Mouse (Mus musculus) kidney, embryonic 14.5 days (tissue): ENCODE measurements around the gene Camta1. TPM values are rescaled to one million over a fixed set of nuclear protein-coding genes. Genes with fewer than 3 reads are reported as not detected.

Experiments
- ATAC-seq: fragments of 200-750 bp; cut with Nextera tagmentation; 2 replicates; pipeline ENCODE4 v1.8.0; 2017; ENCODE audit warnings: moderate number of reproducible peaks, mild to moderate bottlenecking, moderate TSS enrichment, moderate library complexity; ENCODE audit not compliant: low FRiP score, low TSS enrichment
- H3K27ac ChIP-seq: fragments of 300-500 bp; sonication (generic); 2 replicates; pipeline ENCODE4 v1.5.1; 2014; ENCODE audit warnings: low read depth, mild to moderate bottlenecking, low read length, moderate library complexity, mixed read lengths
- H3K27me3 ChIP-seq: fragments of 300-500 bp; sonication (generic); 2 replicates; pipeline ENCODE4 v1.6.1; 2014; ENCODE audit warnings: mild to moderate bottlenecking, low read length; ENCODE audit not compliant: control insufficient read depth, insufficient read depth
- H3K36me3 ChIP-seq: fragments of 300-500 bp; sonication (generic); 2 replicates; pipeline ENCODE4 v1.6.1; 2014; ENCODE audit warnings: low read length, mixed read lengths; ENCODE audit not compliant: control insufficient read depth, insufficient read depth
- H3K4me1 ChIP-seq: fragments of 300-500 bp; sonication (generic); 2 replicates; pipeline ENCODE4 v1.6.1; 2014; ENCODE audit warnings: low read length, mixed read lengths; ENCODE audit not compliant: control insufficient read depth, insufficient read depth
- H3K4me2 ChIP-seq: fragments of 300-500 bp; sonication (generic); replicated peaks from 2 replicates; pipeline ENCODE4 v1.6.1; 2014; ENCODE audit warnings: low read depth, mild to moderate bottlenecking, low read length
- H3K4me3 ChIP-seq: fragments of 300-500 bp; sonication (generic); 2 replicates; pipeline ENCODE4 v1.5.1; 2014; ENCODE audit warnings: mild to moderate bottlenecking, low read length
- H3K9ac ChIP-seq: fragments of 300-500 bp; sonication (generic); 2 replicates; pipeline ENCODE4 v1.6.1; 2014; ENCODE audit warnings: low read depth, mild to moderate bottlenecking, low read length, moderate library complexity
- H3K9me3 ChIP-seq: fragments of 300-500 bp; sonication (generic); 2 replicates; pipeline ENCODE4 v1.6.1; 2016; ENCODE audit warnings: low read length; ENCODE audit not compliant: control insufficient read depth
- WGBS: fragments of 180-500 bp; shearing (Covaris S2); extraction: QIAGEN DNeasy Blood & Tissue Kit; methylation state at CpG from one replicate; pipeline ENCODE4 v1.1.7; 2014; 5-methylcytosine and 5-hydroxymethylcytosine counted together
- polyA plus RNA-seq: library from polyadenylated mRNA; unstranded; fragments of >200 nt; fragmentation: Nextera tagmentation; extraction: Ambion mirVana; gene quantifications from 2 replicates; pipeline ENCODE4 v1.2.1, GENCODE M21; 2014

Gene Camta1
- polyA plus RNA-seq, 1 experiment from 2014 or later: 107 TPM

DNA sequence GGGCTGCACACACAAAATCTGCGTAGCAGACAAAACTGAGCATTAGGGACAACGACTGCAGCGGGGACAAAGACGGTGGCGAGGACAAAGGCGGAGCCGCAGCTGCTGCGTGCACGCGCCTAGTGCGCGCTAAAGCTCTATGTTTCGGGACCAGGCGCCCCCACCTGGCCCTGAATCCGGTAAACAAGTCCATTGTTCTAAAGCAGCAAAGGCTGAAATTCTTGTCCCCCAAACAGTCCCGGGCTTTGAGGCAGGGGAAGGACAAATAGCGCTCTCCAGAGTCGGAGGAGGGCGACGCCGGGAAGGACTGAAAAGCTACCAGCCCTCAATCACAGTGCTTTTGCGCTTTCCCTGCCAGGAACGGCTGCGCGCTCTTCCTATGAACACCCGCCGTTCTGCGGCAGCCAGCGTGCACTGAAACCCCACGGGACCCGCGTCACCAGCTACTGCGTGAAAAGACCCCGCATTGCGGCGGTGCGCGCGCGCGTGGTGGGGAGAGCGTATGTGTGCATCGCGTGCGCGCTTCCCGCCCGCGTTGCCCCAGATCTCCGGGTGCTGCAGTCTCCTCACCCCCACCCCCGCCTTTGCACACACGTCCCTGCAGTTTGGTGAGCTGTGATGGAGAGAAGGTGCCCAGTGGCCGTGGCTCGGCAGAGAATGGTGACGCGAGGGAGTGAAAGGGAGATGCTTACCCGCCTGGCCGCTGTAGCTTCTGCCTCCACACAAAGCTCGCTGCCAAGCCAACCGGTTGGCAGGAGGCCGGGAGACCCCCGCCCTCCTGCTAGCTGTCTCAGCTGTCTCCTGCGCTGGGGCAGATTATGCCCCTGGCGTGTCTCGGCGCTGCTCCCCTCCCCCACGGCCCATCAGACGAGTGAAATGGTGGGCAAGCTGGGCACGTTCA lies 732.8 kb downstream of the Camta1 start:
- Histone ChIP-seq H3K4me3 (peak overlapping the region; percentile 70), H3K36me3 (no peaks in the 10 kb centered on the region; the same call in 1 of the 2 replicates), H3K4me1 (peaks cover 11% of the 10 kb centered on the region; the same call in 1 of the 2 replicates), H3K9me3 (no peaks in the 10 kb centered on the region), H3K27ac (peak overlapping the region; percentile 88), H3K4me2 (peak overlapping the region; percentile 97), H3K27me3 (no peaks in the 10 kb centered on the region; the same call in 1 of the 2 replicates), H3K9ac (peak overlapping the region; percentile 89)
- ATAC-seq: peak; percentile 67
- under 1% methylated on average over 69 of the region's 69 CpGs for WGBS

DNA sequence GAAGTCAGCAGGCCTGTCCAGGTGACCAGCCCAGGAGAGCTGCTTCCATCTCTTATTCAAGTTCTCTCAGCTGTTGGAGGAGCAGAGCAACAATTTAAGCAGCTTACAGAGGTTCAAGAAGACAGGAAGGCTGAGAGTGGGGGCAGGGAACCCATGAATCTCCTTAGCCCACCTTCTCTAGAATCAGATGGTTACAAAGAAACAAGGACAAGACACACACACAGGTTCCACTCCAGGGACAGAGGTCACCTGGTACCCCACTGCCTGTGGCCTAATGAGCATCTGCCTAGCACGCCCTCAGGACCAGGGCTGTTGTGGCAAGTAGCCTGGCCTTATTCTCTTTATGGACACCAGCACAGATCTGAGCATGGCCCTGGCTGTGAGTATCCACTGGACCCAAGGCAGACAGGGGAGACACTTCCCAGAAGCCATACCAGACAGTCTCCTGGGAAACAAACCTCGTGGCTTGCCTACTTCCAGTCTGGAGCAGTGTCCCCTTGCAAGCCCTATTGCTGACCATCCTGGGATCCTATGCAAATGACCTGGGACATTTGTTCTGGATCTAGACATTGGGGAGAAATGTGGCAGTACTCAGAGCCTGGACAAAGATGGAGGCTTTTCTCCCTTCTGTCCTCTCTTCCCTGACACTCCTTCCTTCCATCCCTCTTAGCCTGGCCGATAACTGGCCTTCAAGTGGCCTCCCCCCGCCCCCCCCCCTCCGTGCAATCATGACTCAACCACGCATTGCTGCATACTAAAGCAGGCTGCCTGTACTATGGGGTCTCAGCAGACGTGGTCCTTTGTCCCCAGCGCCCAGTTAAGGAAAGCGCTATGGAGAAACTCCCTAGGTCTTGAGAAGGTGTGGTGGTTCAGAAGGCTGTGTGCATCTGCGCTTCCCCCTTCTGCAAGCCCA lies 733.8 kb downstream of the Camta1 start:
- whole genome bisulfite sequencing: 8% methylated on average over 9 of the region's 10 CpGs
- Histone ChIP-seq H3K9me3 (no peaks in the 10 kb centered on the region), H3K36me3 (no peaks in the 10 kb centered on the region; the same call in 1 of the 2 replicates), H3K27ac (peak overlapping the region; percentile 88), H3K4me1 (peaks cover 11% of the 10 kb centered on the region; the same call in 1 of the 2 replicates), H3K9ac (peak overlapping the region; percentile 89), H3K4me2 (peak overlapping the region; percentile 97), H3K4me3 (peak overlapping the region; percentile 70), H3K27me3 (no peaks in the 10 kb centered on the region; the same call in 1 of the 2 replicates)
- peak; percentile 46 for ATAC-seq

DNA sequence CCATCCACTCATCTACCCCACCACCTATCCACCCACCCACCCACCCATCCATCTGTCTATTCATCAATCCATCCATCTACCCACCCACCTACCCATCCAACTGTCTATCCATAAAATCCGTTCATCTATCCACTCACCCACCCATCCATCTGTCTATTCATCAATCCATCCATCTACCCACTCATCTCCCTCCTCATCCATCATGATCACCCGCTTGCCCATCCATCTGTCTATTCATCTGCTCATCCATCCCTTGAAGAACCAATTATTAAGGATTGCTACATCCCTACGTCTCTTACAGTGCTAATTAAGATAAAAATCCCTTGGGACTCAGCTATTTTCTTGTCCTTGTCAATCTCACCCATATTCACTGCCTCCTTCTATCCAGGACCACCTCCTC lies 742.8 kb downstream of the Camta1 start:
- Histone ChIP-seq H3K4me2 (no peak overlapping the region), H3K27me3 (no peaks in the 10 kb centered on the region), H3K9me3 (no peaks in the 10 kb centered on the region), H3K4me1 (no peaks in the 10 kb centered on the region), H3K27ac (no peak overlapping the region), H3K4me3 (no peak overlapping the region), H3K36me3 (no peaks in the 10 kb centered on the region), H3K9ac (no peak overlapping the region)
- ATAC-seq: no peak
- 92% methylated on average over 3 of the region's 3 CpGs for WGBS

DNA sequence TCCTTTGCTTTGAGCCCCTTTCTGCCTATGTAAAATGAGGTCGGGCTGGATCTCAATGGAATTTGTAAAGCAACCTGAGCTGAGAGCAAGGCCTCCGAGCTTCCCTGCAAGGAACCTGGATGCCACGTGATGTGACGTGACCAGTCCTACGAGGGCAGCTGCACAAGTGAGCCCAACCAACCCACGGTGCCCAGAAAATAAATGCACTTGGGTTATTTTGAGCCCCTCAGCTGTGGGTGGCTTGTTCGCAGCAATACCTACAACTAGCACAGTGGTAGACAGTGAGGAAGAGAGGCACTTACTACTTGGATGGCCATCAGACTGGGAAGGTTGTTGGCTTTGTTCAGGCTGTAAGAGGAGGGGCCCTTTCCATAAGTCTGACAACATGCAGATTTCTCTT lies 747.1 kb downstream of the Camta1 start:
- H3K36me3 ChIP-seq: no peaks in the 10 kb centered on the region
- ATAC-seq: no peak
- no peak overlapping the region for H3K4me2 ChIP-seq
- no peak overlapping the region for H3K4me3 ChIP-seq
- H3K9ac ChIP-seq: no peak overlapping the region
- 91% methylated on average over 7 of the region's 7 CpGs for WGBS
- H3K27ac ChIP-seq: no peak overlapping the region
- no peaks in the 10 kb centered on the region for H3K9me3 ChIP-seq
- H3K27me3 ChIP-seq: peaks cover 8% of the 10 kb centered on the region
- H3K4me1 ChIP-seq: no peaks in the 10 kb centered on the region

DNA sequence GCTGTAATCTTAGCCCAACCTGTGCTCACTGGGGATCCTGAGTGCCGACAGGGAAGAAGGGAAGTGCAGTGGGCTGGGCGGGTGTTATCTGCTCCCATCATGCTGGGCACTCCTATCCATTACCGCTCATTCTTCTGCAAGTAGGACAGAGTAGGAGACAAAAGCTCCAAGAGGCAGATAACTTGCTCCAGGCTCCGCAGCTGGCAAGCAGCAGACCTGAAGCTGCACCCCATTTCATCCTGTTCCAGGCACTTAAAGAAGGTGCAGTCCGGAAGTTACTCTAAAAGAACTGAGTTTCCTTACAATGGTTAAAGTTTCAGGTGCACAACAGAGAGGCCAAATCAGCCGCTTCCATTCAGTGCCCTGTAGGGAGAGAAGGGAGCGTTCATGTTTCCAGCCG lies 750.5 kb downstream of the Camta1 start:
- H3K36me3 ChIP-seq: no peaks in the 10 kb centered on the region
- no peak overlapping the region for H3K27ac ChIP-seq
- H3K9ac ChIP-seq: no peak overlapping the region
- 63% methylated on average over 8 of the region's 8 CpGs for WGBS
- H3K27me3 ChIP-seq: peaks cover 32% of the 10 kb centered on the region
- H3K9me3 ChIP-seq: no peaks in the 10 kb centered on the region
- no peak overlapping the region for H3K4me3 ChIP-seq
- no peaks in the 10 kb centered on the region for H3K4me1 ChIP-seq
- no peak overlapping the region for H3K4me2 ChIP-seq
- ATAC-seq: no peak

DNA sequence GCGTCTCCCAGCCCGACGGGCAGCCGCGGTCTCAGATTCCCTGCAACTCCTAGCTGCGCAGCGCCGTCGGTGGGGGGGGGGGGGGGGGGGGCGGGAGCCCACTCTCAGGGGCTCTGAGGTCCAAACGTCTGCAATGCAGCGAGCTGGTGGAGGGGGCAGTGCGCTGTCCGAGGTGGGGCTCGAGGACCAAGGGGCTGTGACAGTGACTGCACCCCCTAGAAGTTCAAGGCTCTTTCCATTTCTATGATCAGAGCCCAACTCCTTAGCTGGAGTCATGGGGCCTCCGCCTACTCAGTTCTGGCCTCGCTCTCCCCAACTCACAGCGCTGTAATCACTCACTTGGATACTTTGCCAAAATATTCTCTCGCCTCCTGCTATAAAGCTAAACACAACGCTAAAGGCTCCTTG lies 752.8 kb downstream of the Camta1 start:
- Histone ChIP-seq H3K9me3 (no peaks in the 10 kb centered on the region), H3K4me2 (peak overlapping the region; percentile 99), H3K4me1 (no peaks in the 10 kb centered on the region), H3K36me3 (no peaks in the 10 kb centered on the region), H3K9ac (peak overlapping the region; percentile 40), H3K27ac (no peak overlapping the region), H3K4me3 (peak overlapping the region; percentile 76), H3K27me3 (peaks cover 32% of the 10 kb centered on the region)
- no peak for ATAC-seq
- WGBS: 2% methylated on average over 15 of the region's 20 CpGs

DNA sequence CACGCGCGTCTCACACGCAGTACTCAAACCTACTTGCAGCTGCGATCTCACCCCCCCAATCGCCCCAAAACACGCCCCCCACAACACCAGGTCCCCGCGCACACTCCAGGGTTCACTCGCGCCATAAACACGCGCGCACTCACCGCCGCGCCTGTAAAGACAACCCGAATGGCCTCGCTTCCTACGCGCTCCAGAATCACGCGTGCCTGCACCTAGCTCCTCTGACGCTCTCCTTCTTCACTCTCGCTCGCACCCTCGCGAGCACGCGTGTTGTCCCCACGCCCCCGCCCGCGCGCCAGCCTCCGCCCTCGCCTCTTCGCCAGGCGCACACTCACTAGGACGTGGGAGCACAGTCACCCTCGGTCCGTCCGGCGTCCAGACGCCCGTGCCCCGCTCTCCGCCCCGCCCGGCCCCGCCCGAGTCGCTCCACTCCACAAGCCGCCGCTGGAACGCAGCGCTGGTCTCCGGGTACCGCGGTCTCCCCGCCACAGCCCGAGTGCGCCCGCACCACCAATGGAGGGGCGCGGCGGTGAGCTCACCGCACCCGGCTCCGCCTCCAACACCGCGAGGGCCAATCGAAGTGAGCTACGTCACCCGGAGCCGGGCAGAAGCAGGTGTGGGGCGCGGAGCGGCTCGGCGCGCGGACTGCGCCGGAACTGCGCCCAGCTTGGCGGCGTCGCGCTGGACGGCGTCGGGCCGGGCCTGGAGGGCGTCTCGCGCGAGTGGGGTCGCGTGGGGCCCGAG lies 753.5 kb downstream of the Camta1 start:
- under 1% methylated on average over 92 of the region's 101 CpGs for WGBS
- Histone ChIP-seq H3K36me3 (no peaks in the 10 kb centered on the region), H3K4me3 (peak overlapping the region; percentile 76), H3K27ac (no peak overlapping the region), H3K27me3 (peaks cover 32% of the 10 kb centered on the region), H3K9ac (peak overlapping the region; percentile 70), H3K4me2 (peak overlapping the region; percentile 99), H3K4me1 (no peaks in the 10 kb centered on the region), H3K9me3 (no peaks in the 10 kb centered on the region)
- peak; percentile 99 for ATAC-seq

DNA sequence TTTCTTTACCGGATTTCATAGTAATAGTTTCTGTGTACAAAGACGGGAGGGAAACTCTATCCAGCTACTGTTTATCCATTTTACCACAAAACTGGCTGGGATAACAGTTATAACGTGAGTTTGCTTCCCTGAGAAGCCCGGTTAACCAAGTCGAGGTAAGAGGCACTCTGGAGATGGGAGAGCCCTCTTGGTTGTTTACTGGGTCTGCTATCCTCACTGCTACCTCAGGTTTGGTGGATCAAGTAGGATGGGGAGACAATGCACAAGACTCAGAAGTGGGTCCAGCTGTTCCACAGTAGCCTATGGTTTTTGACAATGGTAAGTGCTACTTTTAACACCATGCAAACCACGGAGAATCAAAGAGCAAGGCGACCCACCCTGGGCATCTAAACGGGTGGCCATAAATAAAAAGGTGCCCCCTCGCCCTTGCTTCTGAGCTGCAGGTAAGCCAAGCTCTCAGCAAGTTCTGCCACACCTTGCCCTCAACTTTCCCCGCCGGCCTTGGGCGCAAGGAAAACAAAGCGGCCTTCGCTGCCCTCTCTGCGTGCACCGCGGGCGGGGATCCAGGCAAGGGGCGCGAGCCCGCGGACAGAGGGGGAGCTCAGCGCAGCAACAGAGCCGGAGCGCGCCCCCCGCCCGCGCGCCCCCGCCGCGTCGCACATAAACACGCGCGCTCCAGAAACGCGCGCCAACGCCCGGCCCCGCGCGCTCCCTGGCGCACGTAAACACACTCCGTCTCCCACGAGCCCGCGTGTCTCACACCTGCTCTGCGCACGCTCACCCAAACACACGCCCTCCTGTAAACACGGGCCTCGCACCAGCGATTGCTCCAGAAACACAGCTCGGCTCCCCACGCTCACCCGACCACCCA lies 754.3 kb downstream of the Camta1 start:
- Histone ChIP-seq H3K4me2 (peak overlapping the region; percentile 99), H3K9ac (peak overlapping the region; percentile 70), H3K27ac (no peak overlapping the region), H3K9me3 (no peaks in the 10 kb centered on the region), H3K4me3 (peak overlapping the region; percentile 76), H3K4me1 (no peaks in the 10 kb centered on the region), H3K36me3 (no peaks in the 10 kb centered on the region), H3K27me3 (peaks cover 32% of the 10 kb centered on the region)
- ATAC-seq: peak; percentile 10; the same call in 1 of the 2 replicates
- 3% methylated on average over 55 of the region's 60 CpGs for WGBS
